Mouse (Mus musculus) layer of hippocampus, adult 2 months (tissue): Measurements from ENCODE around the gene Pabpn1l. TPM values are rescaled to one million over a fixed set of nuclear protein-coding genes. Genes with fewer than 3 reads are reported as not detected.

ENCODE experiments used
- DNase-seq, 2 experiments: peaks; one replicate each; pipeline ENCODE4 v3.0.0; 2022; ENCODE audit warnings: low spot score in 2 of 2
- H3K27ac ChIP-seq: fragments of 200-600 bp; 2 replicates; pipeline ENCODE4 v1.8.1; 2022
- H3K4me3 ChIP-seq: fragments of 200-600 bp; 2 replicates; pipeline ENCODE4 v1.8.1; 2022; ENCODE audit warnings: mild to moderate bottlenecking
- CTCF ChIP-seq: fragments of 200-600 bp; conservative IDR thresholded peaks from 2 replicates; pipeline ENCODE4 v1.8.1; 2022; ENCODE audit warnings: antibody characterized with exemption, mild to moderate bottlenecking, moderate library complexity
- total RNA-seq, 2 experiments: library from RNA; stranded (reverse); gene quantifications; 2 replicates each; pipeline ENCODE4 v1.2.3; 2021

The Pabpn1l gene
- total RNA-seq, 2 experiments from 2014 or later, result 0.52 TPM; not detected in 1

DNA sequence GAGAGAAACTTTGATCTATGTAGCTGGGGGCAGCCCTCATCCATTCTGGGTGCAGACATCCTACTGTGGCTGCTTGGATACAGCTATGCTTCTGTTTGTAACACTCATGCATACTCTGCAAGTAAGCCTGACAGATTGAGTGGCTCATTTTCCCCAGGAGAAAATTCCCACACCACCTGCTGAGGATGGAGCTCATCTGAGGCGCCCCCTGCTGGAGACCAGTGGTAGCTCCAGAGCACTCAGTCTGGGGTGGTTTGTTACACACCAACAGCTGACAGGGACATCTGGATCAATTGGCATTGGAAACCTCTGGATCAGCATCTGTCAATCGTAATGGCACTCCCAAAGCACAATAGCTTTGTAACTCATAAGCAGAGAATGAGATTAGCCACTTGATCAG lies 37.5 kb upstream of the Pabpn1l start:
- TF ChIP-seq CTCF, result peak; percentile 84
- Histone ChIP-seq H3K4me3 (no peak overlapping the region), H3K27ac (peak overlapping the region; percentile 1; the same call in 1 of the 2 replicates)
- peak in 1 of 2 experiments; percentile 53 for DNase-seq

DNA sequence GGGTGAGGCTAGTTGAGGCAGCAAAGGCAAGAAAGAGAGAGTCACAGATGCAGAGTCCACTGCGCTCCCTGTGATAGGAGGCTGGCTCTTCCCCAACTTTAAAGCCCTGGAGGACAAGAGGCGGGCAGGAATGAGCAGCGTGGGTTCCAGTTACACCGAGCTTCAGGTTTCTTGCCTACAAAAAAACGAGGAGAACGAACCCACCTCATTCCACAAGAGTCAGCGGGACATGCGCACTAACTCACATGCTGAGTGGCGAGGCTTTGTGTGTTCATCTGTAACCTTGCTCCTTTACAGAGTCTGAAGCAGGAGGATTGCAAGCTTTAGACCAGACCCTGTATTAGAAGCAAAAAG lies 36.2 kb upstream of the Pabpn1l start:
- TF ChIP-seq CTCF, result no peak
- no peak for DNase-seq
- Histone ChIP-seq H3K4me3 (no peak overlapping the region), H3K27ac (no peak overlapping the region)

DNA sequence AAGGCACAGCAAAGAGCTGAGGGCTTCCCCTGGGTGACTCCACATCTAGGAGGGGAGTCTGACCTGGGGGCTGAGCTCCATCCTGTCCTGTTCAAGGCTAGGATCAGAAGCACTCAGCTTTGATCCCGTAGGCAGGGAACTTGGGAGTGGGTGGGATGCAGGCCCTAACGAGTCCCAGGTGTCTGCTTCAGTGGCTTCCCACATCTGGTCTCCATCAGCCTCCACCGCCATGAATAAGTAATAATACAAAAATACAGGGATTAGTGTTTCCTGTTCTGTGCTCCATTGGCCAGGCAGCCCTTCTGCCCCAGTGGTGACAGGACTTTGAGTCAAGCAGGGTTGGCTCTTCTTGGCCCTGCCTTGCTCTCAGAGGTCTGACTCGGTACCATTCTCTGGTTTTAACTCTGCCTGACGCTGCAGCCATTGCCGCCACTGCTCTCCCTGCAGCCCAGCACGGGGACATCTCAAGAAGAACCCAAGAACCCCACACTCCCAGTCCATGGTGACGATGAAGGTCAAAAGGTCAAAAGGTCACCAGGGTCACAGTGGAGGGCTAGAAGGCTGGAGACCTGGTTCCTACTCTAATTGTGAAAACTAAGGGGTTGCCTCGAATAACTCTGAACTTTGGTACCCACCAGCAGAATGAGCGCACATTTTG lies 35.7 kb upstream of the Pabpn1l start:
- no peak overlapping the region for H3K4me3 ChIP-seq
- DNase-seq, result no peak
- no peak for TF ChIP-seq CTCF
- H3K27ac ChIP-seq, result no peak overlapping the region

DNA sequence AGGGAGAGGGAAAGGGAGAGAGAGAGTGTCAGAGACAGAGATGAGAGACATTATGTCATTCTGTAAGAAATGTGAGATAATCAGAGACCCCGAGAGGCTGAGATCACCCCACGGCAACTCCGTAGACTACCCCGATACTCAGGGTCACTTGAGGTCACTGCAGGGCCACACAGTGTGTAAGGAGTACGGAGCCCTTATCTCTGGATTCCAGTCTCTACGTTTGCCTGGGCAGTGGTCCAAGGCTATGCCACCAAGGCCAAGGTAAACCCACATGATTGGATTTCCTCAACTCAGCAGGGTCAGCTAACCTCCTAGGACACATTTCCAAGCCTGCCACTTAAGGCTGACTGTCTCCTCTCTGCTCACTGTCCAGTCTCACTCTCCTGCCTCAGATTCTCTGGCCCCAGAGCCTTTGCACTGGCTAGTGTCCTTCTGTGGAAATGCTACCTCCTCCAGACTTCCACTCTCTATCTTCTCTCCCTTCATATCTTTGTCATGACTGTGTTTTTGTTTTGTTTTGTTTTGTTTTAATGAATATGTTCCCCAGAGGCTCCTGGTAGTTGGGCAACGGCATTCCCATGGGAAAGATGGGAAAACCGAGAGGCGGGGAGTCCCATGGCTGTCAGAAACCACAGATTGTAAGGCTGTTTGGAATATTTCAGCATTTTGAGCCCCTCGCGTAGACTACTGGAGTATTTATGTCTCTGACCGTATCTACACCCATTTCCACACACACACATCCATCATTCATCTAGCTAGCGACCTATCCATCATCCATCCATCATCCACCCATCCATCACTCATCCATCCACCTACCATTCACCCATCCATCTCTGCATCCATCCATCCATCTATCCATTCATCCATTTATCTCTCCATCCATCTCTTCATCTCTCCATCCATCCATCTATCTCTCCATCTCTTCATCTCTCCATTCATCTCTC lies 33.8 kb upstream of the Pabpn1l start:
- Histone ChIP-seq H3K27ac (no peak overlapping the region), H3K4me3 (no peak overlapping the region)
- no peak for DNase-seq
- no peak for TF ChIP-seq CTCF

DNA sequence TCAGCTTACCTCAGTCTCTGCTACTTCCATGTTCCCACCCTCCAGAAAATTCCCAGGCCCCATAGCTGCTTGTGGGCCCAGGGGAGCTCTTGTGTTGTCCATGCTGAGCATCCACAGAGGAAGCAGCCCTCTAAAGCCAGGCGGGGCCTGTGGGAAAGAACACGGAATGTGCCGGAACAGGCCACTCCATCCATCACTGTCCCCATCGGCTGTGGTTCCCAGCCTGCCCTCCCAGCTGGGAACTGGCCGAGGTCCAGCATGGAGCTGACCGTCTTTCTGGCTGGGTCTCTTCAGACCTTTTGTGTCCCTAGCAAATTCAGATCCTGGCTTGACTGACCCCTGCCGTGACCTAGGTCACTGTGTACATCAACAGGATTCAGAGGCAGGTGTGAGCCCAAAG lies 32.2 kb upstream of the Pabpn1l start:
- no peak for DNase-seq
- no peak for TF ChIP-seq CTCF
- H3K27ac ChIP-seq, result no peak overlapping the region
- H3K4me3 ChIP-seq, result no peak overlapping the region

DNA sequence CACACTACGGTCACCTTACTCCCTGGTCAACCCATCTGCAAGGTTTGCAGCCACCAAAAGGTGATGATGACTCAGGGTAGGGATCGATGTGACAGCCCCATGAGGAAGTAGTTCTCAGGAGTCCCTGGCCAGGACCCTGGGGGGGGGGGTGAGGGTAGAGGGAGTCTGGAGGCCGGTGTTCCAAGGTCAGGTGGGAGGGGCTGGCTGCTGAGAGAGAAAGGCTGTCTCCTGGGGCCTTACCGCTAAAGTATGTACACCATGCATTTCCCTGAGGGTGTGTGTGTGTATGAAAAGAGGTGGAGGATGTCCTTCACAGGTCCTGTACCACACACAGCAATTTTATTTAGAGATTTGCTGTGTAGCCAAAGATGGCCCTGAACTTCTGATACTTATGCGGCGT lies 30.1 kb upstream of the Pabpn1l start:
- no peak overlapping the region for H3K27ac ChIP-seq
- H3K4me3 ChIP-seq, result no peak overlapping the region
- no peak for TF ChIP-seq CTCF
- no peak for DNase-seq

DNA sequence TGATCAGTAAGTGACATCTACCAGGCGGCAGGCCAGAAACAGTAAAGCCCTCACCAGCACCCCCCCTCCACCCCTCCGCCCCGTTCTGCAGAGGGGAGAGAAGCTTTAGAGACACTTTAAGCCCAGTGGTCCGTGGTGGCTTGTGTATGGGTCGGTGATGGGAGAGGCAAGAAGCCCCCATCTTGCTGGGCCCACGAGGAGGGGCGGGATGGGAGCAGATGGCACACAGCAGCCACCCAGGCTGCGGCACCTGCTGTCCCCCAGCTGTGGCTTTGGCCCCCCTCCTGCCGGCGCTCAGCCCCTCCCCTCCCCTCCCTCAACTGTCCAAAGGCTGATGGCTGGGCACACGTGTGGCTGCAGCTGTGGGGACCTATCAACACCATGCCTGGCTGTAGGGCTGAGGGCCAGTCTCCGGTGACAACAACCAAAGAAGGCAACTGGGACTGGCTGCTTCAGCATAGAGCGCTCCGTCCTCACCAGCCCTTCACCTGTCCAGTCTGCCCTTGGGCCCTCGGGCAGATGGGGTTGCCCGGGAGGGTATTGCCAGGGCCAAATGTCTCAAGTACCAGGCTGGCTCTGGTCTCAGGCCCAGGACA lies 28.9 kb upstream of the Pabpn1l start:
- DNase-seq, result no peak
- no peak for TF ChIP-seq CTCF
- no peak overlapping the region for H3K4me3 ChIP-seq
- H3K27ac ChIP-seq, result no peak overlapping the region

DNA sequence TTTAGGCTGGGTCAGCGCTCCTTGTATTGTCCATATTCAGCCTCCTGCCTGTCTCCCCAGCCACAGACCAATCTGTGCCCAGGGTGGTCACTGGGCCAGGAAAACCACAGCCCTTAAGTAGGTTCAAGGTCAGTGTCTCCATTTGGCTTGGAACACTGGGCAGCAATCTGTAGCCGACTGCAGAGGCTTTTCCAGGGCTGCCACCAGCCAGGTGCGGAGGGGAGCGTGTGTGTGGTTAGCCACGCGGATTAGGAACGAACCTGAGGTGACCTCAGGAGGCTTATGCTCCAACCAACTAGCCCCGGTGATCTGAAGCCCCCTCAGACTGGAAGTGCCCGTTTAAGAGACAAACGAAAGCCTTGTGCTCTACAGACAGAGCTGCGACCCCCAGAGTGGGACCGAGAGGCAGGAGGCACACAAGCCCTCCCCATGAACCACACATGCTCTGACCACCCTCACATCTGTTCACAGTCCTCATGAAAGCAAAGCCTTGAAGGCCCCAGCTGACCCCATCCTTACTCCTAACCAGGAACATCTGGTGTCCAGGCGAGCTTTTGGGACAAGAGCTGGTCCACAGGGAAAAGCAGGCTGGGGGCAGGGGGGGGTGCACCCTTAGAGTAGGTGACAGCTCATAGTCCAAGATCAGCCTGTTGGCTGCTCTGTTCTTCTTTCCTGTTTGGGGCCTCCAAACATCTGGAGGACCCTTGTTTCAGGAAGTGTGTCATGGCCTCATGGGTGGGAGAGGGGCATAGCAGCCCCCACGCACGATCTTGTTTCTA lies 25.8 kb upstream of the Pabpn1l start:
- DNase-seq, result no peak

DNA sequence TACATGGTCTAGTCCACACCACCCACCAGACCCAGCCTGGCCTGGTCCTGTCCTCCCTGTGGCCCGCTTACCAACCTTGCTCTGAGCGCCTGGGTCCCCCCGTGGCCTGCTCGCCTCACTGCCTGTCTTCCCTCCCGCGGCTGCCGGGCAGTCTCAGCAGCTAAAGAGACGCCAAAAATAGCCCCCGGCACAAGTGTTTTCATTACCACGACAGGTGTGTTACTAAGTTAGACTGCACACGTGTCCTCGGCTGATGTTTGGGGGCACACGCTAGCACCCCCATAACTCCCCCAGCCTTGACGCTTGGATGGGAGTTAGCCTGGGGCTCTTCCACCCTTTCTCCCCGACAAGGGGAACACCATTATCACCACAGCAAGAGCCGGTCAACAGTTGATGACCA lies 23.8 kb upstream of the Pabpn1l start:
- no peak for DNase-seq
- no peak overlapping the region for H3K4me3 ChIP-seq
- H3K27ac ChIP-seq, result no peak overlapping the region
- no peak for TF ChIP-seq CTCF

More for the DNA sequence above, 25.8 kb upstream of the Pabpn1l start:
- Histone ChIP-seq H3K27ac (no peak overlapping the region), H3K4me3 (no peak overlapping the region)
- TF ChIP-seq CTCF, result no peak

DNA sequence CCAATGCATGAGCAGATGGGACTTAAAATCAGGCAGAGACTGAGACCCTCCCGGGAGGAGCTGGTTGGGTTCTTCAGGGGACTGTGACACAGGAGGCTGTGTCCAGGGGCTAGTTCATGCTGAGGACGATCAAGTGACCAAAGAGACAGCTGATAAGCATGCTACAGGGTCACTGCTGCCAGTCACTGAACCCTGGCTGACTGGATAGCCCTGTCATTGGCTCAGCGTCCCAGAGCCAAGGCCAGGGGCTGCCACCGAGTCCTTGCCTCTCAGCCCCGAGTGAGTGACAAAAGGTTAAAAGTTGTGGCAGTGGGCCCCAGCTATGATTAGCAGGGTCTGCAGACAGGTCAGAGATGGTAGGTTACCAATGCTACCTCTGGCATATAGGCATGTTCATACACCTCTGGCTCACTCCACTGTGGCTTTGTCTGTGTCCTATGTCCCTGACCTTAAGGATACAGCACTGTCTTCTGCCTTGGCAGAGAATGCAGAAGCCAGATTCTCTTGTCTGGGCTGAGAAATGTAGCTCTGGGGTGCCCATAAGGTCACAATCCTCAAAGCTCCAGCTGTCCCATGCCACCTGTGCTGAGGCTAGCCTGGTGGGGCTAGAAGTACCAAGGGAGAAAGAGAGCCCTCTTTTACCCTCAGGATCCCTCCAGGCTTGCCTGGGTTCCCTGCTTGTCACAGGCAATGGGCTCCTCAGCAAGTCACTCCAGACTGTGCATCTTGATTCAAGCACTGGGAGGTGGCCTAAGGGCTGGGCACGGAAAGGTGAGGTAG lies 21.8 kb upstream of the Pabpn1l start:
- TF ChIP-seq CTCF, result no peak
- no peak for DNase-seq
- Histone ChIP-seq H3K27ac (no peak overlapping the region), H3K4me3 (no peak overlapping the region)

DNA sequence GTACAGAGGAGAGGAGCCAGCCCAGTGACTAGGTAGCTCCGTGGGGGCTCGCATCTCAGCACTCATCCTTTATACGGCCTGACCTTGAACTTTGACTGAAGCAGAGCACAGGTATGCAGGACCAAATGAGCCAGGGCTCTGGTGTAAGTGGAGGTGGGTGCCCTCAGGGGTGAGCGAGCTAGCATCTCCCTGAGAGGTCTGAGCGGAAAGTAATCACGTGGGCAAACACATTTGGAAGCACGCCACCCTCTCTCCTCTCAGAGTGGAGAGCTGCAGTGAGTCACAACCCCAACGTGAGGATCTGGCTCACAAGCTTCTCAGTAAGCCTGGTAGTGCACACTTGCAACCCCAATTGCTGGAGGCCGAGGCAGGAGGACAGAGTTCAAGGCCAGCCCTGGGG lies 19.5 kb upstream of the Pabpn1l start:
- DNase-seq, result peak; percentile 20 to 49
- Histone ChIP-seq H3K27ac (peak overlapping the region; percentile 64), H3K4me3 (no peak overlapping the region)
- TF ChIP-seq CTCF, result no peak

DNA sequence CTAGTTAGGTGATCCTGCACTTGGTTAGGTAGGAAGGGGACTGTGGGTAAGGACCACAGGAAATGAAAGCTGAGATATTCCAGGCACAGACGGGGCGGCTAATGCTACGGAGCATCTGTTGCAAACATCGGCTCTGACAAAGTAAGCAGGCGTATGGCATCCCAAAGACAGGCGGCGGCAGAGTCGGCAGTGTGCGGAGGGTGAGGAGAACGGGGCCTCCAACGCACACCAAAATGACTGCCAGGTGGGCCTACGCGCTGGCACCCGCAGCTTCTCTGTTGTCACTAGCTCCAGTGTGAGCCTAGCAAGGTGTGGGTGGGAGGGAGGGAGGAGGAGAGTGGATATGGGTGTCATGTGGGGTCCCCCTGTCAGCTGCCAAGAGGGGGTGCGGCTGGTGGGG lies 18.9 kb upstream of the Pabpn1l start:
- Histone ChIP-seq H3K27ac (peak overlapping the region; percentile 64), H3K4me3 (no peak overlapping the region)
- TF ChIP-seq CTCF, result peak; percentile 46
- peak; percentile 76 to 88 for DNase-seq
